Mouse (Mus musculus) small intestine, adult 2 months (tissue): ENCODE results near the gene Lhx6.

Source experiments
- CTCF ChIP-seq: fragments of 200-500 bp; IDR thresholded peaks from 2 replicates; pipeline ENCODE4 v1.5.1; 2012; ENCODE audit warnings: low read depth, mild to moderate bottlenecking, control low read depth, inconsistent platforms, low read length, moderate library complexity, mixed read lengths; ENCODE audit not compliant: insufficient replicate concordance, insufficient read length; ENCODE audit errors: extremely low read depth
- POLR2A ChIP-seq: fragments of 200-500 bp; IDR thresholded peaks from 2 replicates; pipeline ENCODE4 v1.6.1; 2012; ENCODE audit warnings: low read depth, mild to moderate bottlenecking, control low read depth, inconsistent platforms, low read length, moderate library complexity

- TF ChIP-seq CTCF (no peak), POLR2A (no peak)
Measured at GRCm38 (mm10) chr2:36098021-36098420, 7.2 kb downstream of the Lhx6 start.
